Mouse (Mus musculus) liver, embryonic 14.5 days (tissue): ENCODE measurements around the gene Ak9.

Experiments
- CTCF ChIP-seq: IDR thresholded peaks from 2 replicates; pipeline ENCODE4 v1.5.1; 2016; ENCODE audit warnings: antibody characterized with exemption, low read depth, control low read depth
- EP300 ChIP-seq: IDR thresholded peaks from 2 replicates; pipeline ENCODE4 v1.6.1; 2016; ENCODE audit warnings: antibody characterized with exemption, low read depth

DNA sequence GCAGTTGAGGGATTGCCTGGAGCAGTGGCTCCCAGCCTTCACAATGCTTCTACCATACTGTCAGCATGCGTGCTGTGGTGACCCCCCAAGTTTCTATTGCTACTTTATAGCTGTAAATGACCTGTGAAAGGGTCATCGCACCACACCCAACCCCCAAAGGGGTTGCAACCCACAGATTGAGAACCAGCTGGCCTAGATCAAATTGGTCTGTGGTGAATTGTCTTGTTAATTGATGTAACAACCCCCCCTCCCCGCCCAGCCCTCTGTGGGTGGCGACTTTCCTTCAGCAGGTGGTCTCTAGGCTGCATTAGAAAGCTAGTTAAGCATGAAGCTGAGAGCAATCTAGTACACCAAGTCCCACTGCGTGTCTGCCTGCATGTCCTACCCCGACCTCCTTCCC is 163.5 kb downstream of the Ak9 start:
- TF ChIP-seq EP300, result no peak
- no peak for TF ChIP-seq CTCF
